Mouse (Mus musculus) spleen, embryonic (tissue): ENCODE results near the gene Twist2.

Experiments used
- CTCF ChIA-PET: fragments of 350-600 bp; sonication (Branson Sonifier 250); formaldehyde crosslinking; loops from one replicate; lab custom pipeline; 2022; lab: Charles Lee

The Twist2 gene

GRCm38 (mm10) chr1:91873572-91874285, 72.5 kb downstream of the Twist2 start:
- CTCF ChIA-PET, result interaction anchor here (0.5 to 0.6 kb wide), 2 partner anchors 10 to 1444 kb away, joined by 3 to 7 read pairs; no protein-coding TSS in a partner anchor

- CTCF ChIA-PET, result no interaction called here
These were observed 73.4 kb downstream of the Twist2 start for GRCm38 (mm10) chr1:91874633-91875032.

- CTCF ChIA-PET, result no interaction called here
These were observed 73.9 kb downstream of the Twist2 start for GRCm38 (mm10) chr1:91875042-91875720.

GRCm38 (mm10) chr1:91878696-91879095, 77.4 kb downstream of the Twist2 start:
- CTCF ChIA-PET, result no interaction called here

- CTCF ChIA-PET, result no interaction called here
These were observed 78.9 kb downstream of the Twist2 start for GRCm38 (mm10) chr1:91880156-91880555.

- CTCF ChIA-PET, result no interaction called here
These were observed 79.6 kb downstream of the Twist2 start for GRCm38 (mm10) chr1:91880899-91881298.

GRCm38 (mm10) chr1:91883115-91883514, 81.9 kb downstream of the Twist2 start:
- CTCF ChIA-PET, result no interaction called here

GRCm38 (mm10) chr1:91893598-91893997, 92.3 kb downstream of the Twist2 start:
- CTCF ChIA-PET, result no interaction called here

GRCm38 (mm10) chr1:91894286-91894685, 93.0 kb downstream of the Twist2 start:
- CTCF ChIA-PET, result no interaction called here

- CTCF ChIA-PET, result no interaction called here
These were observed 95.8 kb downstream of the Twist2 start for GRCm38 (mm10) chr1:91897078-91897477.
